Mouse (Mus musculus) c-Kit-positive CD71-positive TER-119-negative erythroid progenitor cells, embryonic 14.5 days (primary cell): Measurements from ENCODE around the gene Tmf1.

Experiments
- DNase-seq: peaks from one replicate; pipeline ENCODE4 v3.0.0-alpha.2; 2013; ENCODE audit warnings: low read depth

The Tmf1 gene

GRCm38 (mm10) chr6:97204252-97204869, 25.4 kb upstream of the Tmf1 start:
- DNase-seq, result no peak

DNA sequence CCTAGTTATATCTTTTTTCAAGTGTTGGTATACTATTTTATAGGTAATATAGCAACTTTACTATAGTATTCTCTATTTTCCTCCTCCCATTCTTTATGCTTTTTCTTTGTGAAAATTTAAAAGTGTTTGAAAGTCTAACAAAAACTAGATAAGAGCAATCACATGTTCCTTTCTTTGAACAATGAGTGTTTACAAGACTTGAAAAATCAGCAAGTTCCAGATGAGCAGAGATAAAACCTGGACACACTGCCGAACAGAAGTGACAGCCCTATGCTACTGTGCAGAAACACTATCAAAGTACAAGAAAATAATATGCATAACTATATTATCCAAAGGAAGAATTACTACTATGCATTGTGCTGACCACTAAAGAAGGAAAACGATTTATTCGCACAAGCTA, 23.6 kb upstream of the Tmf1 start:
- DNase-seq, result no peak

DNA sequence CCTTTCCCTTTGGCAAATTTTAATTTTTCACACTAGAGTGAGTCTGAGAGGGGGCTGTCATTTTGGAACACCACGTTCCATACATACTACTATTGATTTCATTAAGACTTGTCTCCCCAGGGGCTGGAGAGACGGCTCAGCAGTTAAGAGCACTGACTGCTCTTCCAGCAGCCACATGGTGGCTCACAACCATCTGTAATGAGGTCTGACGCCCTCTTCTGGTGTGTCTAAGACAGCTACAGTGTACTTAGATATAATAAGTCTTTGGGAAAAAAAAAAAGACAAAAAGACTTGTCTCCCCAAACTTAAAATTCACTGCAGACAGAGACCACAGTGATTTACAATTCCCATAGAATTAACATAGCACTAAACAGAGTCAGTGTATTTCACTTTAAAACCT, 21.5 kb upstream of the Tmf1 start:
- no peak for DNase-seq

- peak; percentile 61 for DNase-seq
These were observed 476 bp upstream of the Tmf1 start for GRCm38 (mm10) chr6:97179367-97179828.

DNA sequence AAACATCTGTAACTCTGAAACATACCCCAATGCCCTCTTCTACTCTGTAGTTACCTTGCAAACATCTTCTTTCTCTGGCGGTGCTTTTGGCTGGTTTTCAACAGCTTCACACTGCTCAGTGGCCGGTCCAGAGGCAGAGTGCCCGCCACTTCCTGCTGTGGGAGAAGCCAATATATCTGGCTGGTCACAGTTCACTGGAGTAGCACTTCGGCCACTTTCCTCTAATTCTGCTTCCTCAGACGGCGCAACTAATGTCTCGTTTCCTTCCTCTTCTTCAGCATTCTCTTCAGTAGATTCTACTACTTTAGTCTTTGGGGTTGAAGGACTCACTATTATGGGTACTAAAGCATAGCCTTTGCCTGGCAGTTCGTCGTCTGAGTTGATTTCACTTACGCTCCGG, 3.2 kb downstream of the Tmf1 start:
- no peak for DNase-seq

GRCm38 (mm10) chr6:97150156-97150555, 28.8 kb downstream of the Tmf1 start:
- no peak for DNase-seq

- no peak for DNase-seq
These were observed 29.2 kb downstream of the Tmf1 start for GRCm38 (mm10) chr6:97149721-97150120.

GRCm38 (mm10) chr6:97148383-97149251, 30.3 kb downstream of the Tmf1 start, which contains the start of gene Eogt:
Gene Eogt, minus strand, starts transcription at chr6:97149182.
- DNase-seq, result peak; percentile 65

DNA sequence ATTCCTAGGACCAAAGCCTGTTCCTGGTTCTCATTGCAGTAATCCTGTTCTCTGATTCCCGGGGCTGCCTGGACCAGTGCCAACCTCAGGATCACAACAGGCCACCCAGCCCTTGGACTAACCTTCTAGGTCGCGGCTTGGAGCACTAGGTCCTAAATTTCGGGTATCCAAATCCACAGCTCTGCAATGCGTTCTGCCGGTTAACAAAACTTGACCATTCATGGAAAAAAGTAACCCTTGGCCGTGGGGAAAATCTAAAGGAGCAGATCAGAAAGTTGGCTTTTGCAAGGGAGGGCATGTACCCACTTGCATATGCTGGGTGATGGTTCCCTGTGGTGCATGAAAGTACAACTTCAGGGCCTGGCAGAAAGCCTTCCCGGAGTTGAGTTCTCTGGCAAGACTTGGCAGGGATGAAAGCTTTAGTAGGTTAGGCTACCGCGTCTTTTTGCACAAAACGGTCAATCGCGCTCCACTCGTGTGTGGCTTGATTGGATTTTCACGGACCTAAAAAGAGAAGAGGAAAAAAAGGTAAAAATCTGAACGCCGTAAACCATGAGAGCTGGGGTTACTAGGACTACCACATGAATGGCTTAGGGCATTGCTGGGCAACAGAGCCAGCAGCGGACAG, 31.1 kb downstream of the Tmf1 start:
- no peak for DNase-seq

DNA sequence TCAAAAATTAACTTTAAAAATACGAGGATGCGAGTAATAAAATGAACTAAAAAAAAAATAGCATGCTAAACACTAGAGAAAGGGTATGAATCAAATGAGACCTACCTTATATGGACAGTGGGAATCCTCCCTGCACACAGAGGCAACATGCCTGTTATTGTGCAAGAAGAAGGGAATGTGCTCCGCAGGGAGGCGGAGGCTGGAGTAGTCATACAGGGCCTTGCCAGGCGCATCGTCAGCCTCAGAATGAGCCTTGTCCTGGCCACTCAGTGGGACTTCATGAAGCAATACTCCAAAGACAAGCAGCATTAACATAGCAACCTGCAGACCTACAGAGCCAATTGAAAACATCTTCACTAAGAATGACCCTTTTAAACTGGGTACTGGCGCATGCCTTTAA, 33.8 kb downstream of the Tmf1 start:
- no peak for DNase-seq

GRCm38 (mm10) chr6:97144359-97144758, 34.6 kb downstream of the Tmf1 start:
- DNase-seq, result no peak

DNA sequence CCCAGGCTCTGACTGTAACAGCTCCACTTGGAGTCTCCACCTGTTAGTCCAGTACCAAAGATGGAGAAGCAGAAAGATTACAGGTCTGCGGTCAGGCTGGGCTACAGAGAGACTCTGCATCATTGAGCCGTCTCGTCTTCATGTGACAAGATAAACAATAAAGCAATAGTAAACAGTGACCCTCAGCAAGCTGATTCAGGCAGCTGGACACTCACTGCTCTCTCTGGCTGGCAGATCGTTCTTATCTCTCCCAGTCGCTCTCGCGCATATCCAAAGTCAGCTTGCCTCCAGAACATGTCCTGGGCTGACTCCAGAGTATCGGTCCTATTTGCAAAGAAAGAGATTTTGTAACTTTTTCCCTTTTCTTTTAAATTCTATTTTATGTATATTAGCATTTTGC, 36.3 kb downstream of the Tmf1 start:
- DNase-seq, result no peak

DNA sequence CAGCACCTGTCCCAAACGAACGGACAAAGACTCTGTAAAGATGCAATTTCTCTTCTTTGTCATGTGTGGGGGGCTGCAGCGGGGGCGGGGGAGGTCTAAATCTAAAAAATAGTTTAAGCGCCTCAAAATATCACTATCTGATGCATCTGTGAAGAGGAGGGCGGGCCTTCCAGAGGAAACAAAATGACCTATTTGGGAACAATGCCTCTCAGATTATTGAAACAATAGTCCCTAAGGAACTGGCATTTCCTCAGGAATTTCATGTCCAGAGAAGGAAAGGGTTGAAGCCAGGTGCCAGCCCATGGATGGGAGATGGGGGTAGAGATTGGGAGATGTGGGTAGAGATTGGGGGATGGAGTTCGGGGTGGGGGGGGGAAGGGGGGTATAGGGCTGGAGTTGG, 37.1 kb downstream of the Tmf1 start:
- no peak for DNase-seq

DNA sequence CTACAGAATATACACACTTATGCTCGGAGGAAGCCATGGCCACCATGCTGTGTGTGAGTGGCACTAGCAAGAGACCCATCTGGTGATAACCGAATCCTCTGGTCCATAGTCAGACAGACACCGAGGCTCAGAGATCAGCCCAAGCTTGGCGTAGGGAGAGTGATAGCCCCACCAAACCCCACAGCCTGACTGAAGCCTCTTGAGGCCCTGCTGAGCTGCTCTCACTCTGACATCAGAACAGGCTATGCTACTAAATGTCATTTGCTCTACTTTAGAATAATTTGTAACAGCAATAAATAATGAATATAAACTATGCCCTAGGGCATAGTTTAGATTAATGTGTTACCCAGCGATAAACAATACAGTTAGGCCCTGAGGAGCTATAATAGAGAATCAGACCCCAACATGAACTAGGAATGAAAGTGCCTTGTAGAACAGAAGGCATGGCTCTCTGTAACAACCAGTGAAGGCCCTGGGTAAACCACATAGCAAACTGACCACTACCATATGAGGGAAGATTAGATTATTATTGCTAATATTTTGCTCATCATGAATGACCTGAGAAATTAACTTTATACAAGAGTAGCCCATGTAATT, 46.1 kb downstream of the Tmf1 start:
- DNase-seq, result no peak

GRCm38 (mm10) chr6:97131808-97132207, 47.1 kb downstream of the Tmf1 start:
- no peak for DNase-seq

DNA sequence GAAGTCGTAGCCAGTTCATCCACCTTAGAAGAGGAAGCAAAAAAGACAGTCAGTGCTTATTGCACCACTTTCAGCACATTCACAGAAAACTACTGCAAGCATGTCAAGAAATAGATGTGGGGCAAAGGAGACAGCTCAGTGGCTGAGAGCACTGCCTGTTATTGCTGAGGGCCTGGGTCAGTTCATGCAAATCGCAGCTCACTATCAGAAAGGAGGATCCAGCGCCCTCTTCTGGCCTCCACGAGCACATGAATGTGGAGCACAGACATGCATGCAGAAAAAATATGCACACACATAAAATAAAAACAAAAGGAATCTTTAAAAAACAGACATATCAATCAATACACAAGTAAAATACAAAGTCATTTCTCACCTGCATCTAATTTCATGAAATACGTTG, 47.9 kb downstream of the Tmf1 start:
- no peak for DNase-seq

DNA sequence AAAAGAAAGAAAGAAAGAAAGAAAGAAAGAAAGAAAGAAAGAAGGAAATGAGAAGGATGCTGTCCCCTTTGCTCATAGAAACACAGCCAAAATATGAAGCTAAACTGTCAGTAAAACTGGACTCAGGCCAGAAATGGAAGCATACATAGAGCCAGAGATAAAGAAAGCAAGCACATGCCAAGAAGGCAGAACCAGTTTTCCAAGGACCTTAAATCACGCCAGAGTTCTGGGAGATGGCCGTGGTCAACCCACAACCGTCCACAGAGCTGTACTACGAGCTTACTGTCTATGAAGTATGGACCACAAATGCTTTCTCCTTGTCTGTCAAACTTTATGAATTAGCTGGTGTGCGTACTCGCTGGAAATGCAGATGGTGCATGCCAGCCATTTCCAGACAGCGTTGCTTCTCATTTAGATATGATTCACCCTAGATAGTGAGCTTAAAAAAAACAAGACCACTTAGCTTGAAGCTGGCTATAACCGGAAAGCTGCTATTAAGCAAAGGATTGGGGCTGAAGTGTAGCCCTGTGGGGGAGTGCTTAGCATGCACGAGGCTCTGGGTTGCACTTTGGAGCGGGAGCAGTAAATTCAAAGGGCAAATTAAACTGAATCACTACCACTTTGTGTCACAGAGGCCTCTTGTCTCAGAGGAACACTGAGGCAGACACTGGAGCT, 54.4 kb downstream of the Tmf1 start:
- DNase-seq, result no peak

- no peak for DNase-seq
These were observed 58.0 kb downstream of the Tmf1 start for GRCm38 (mm10) chr6:97120922-97121321.

GRCm38 (mm10) chr6:97118327-97118726, 60.6 kb downstream of the Tmf1 start:
- DNase-seq, result no peak

DNA sequence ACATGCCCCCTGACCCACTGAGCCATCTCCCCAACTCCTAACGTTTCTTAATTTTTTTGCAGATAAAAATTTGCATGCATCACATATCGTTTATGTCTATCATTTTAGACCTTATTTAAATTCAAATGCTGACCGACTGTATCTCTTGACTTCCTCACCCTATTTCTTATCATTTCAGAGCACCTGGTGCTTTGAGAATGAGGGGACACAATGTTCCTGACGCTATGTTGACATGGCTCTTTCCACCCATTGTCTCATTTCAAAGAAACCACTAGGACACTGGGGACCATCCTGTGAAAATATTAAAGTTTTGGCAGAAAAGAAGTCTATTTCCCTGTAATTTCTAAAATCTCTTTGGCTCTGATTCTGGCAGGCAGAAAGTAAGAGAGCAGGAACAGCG, 62.0 kb downstream of the Tmf1 start:
- peak; percentile 25 for DNase-seq

GRCm38 (mm10) chr6:97114821-97115220, 64.1 kb downstream of the Tmf1 start:
- no peak for DNase-seq

DNA sequence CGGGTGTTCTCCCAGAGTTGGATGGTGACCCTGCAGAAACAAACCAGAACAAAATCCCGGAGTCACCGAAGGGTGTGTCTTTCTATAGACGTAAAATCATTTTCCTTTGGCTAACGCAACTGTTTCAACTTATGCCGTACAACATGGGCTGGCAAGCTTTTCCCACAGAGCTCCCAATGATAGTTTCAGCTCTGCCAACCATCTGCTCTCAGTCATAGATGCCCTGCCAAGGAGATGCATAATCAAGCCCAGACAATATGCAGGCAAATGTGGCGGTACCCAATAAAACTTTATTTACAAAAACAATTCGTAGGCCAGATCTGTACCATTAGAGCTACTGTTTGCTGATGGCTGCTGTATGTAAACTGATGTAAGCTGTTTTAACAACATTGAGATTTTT, 66.7 kb downstream of the Tmf1 start:
- no peak for DNase-seq
